Mouse (Mus musculus) ZHBTc4 (cell line): ENCODE measurements around the gene Eif3d.
A peak's percentile ranks its signal among the peaks of the same experiment; 100 is the strongest.

Experiments used
- DNase-seq: peaks from one replicate; pipeline ENCODE4 v3.0.0-alpha.2; 2011; ENCODE audit warnings: low read depth, low spot score

The Eif3d gene

GRCm38 (mm10) chr15:77952921-77953320 is 17.7 kb downstream of the Eif3d start:
- no peak for DNase-seq

GRCm38 (mm10) chr15:77949061-77949460 is 21.6 kb downstream of the Eif3d start:
- DNase-seq, result no peak

GRCm38 (mm10) chr15:77945711-77946110 is 24.9 kb downstream of the Eif3d start:
- no peak for DNase-seq

GRCm38 (mm10) chr15:77941563-77941962 is 29.1 kb downstream of the Eif3d start:
- DNase-seq, result no peak

- no peak for DNase-seq
Observed at GRCm38 (mm10) chr15:77938516-77938915, 32.1 kb downstream of the Eif3d start.

GRCm38 (mm10) chr15:77935673-77936375 is 34.8 kb downstream of the Eif3d start:
- DNase-seq, result no peak

- DNase-seq, result no peak
Observed at GRCm38 (mm10) chr15:77934968-77935367, 35.6 kb downstream of the Eif3d start.

- DNase-seq, result no peak
Observed at GRCm38 (mm10) chr15:77934326-77934725, 36.3 kb downstream of the Eif3d start.

GRCm38 (mm10) chr15:77933770-77934169 is 36.8 kb downstream of the Eif3d start:
- peak; percentile 93 for DNase-seq

GRCm38 (mm10) chr15:77933222-77933621 is 37.4 kb downstream of the Eif3d start:
- no peak for DNase-seq

GRCm38 (mm10) chr15:77931689-77932016 is 39.0 kb downstream of the Eif3d start:
- DNase-seq, result no peak

- no peak for DNase-seq
Observed at GRCm38 (mm10) chr15:77930986-77931688, 39.5 kb downstream of the Eif3d start.

GRCm38 (mm10) chr15:77929804-77930203 is 40.8 kb downstream of the Eif3d start:
- no peak for DNase-seq

- peak; percentile 99 for DNase-seq
Observed at GRCm38 (mm10) chr15:77928673-77929331, 41.8 kb downstream of the Eif3d start, which contains the start of gene Txn2. Gene Txn2, minus strand, starts transcription at chr15:77929006.

- no peak for DNase-seq
Observed at GRCm38 (mm10) chr15:77928091-77928490, 42.5 kb downstream of the Eif3d start.

- DNase-seq, result no peak
Observed at GRCm38 (mm10) chr15:77926921-77927320, 43.7 kb downstream of the Eif3d start.

- no peak for DNase-seq
Observed at GRCm38 (mm10) chr15:77925195-77925594, 45.4 kb downstream of the Eif3d start.

- DNase-seq, result no peak
Observed at GRCm38 (mm10) chr15:77923267-77924035, 47.2 kb downstream of the Eif3d start.

- no peak for DNase-seq
Observed at GRCm38 (mm10) chr15:77922710-77923109, 47.9 kb downstream of the Eif3d start.

- no peak for DNase-seq
Observed at GRCm38 (mm10) chr15:77921636-77922035, 49.0 kb downstream of the Eif3d start.

GRCm38 (mm10) chr15:77920511-77921462 is 49.8 kb downstream of the Eif3d start:
- DNase-seq, result peak; percentile 64
